Mouse (Mus musculus): ENCODE data around the gene Rilp. TPM values are rescaled to one million over a fixed set of nuclear protein-coding genes. Genes with fewer than 3 reads are reported as not detected.

The Rilp gene
- total and polyA plus RNA-seq, 3 experiments, result 0.19 to 0.65 TPM; not detected in 1

GRCm38 (mm10) chr11:75531469-75532242 lies 21.8 kb downstream of the Rilp start, which contains the start of gene Slc43a2 (continued):
- TF ChIP-seq CTCF (IDR thresholded peaks at IDR 0.05 in 2 of 3, conservative IDR thresholded peaks at IDR 0.05 in 1 of 3; ENCODE audit: control insufficient read depth in 1 of 3, insufficient read depth in 1 of 3, low read depth in 2 of 3, low read length in 3 of 3, poor library complexity in 1 of 3, severe bottlenecking in 1 of 3), result no peak
- no peak for TF ChIP-seq TCF12 (IDR thresholded peaks at IDR 0.05; ENCODE audit: low read depth, low read length)
- TF ChIP-seq HCFC1 (IDR thresholded peaks at IDR 0.05; ENCODE audit: low read depth, low read length), result peak; percentile 71
- TF ChIP-seq POLR2AphosphoS2 (IDR thresholded peaks at IDR 0.05; ENCODE audit: low read length), result peak; percentile 62; the same call in 1 of the 2 replicates
- no peak for TF ChIP-seq MAFK (IDR thresholded peaks at IDR 0.05; ENCODE audit: borderline replicate concordance, low read depth, low read length)
- TF ChIP-seq USF2 (IDR thresholded peaks at IDR 0.05; ENCODE audit: borderline replicate concordance in 1 of 2, insufficient read depth in 1 of 2, low read depth in 1 of 2, low read length in 2 of 2), result no peak
- peak; percentile 90 for TF ChIP-seq MYC (IDR thresholded peaks at IDR 0.05; ENCODE audit: low read depth, low read length)
- no peak for TF ChIP-seq GABPA (IDR thresholded peaks at IDR 0.05; ENCODE audit: low read depth, low read length)
- no peak for TF ChIP-seq ETS1 (IDR thresholded peaks at IDR 0.05; ENCODE audit: low read depth, low read length)
- TF ChIP-seq UBTF (IDR thresholded peaks at IDR 0.05; ENCODE audit: borderline replicate concordance, insufficient read depth, low read depth, low read length), result no peak
- TF ChIP-seq SMC3 (IDR thresholded peaks at IDR 0.05; ENCODE audit: low read depth, low read length), result no peak

GRCm38 (mm10) chr11:75532340-75533277 lies 22.7 kb downstream of the Rilp start:
- H3K4me1 ChIP-seq (ENCODE audit: control insufficient read depth in 1 of 2, insufficient read depth in 2 of 2, low read length in 2 of 2), result peaks cover 5 to 36% of the 10 kb centered on the region in 2 experiments
- peaks cover 10% of the 10 kb centered on the region for H3K79me2 ChIP-seq (ENCODE audit: control insufficient read depth, insufficient read depth, low read length, poor library complexity)
- peak overlapping the region; percentile 89 for H3K27ac ChIP-seq (ENCODE audit: control insufficient read depth, low read depth, low read length)
- no peaks in the 10 kb centered on the region for H3K9me3 ChIP-seq (replicated peaks; ENCODE audit: insufficient read depth, low read length)
- H3K36me3 ChIP-seq (ENCODE audit: control insufficient read depth in 1 of 2, insufficient read depth in 2 of 2, low read length in 2 of 2), result peaks cover 0 to 27% of the 10 kb centered on the region in 2 experiments; a peak in 2 of 4 replicates
- no peaks in the 10 kb centered on the region for H3K27me3 ChIP-seq (ENCODE audit: control insufficient read depth in 1 of 2, insufficient read depth in 2 of 2, low read length in 2 of 2)
- peak overlapping the region; percentile 72 to 73 for H3K4me3 ChIP-seq (ENCODE audit: control insufficient read depth in 1 of 2, insufficient read depth in 1 of 2, low read depth in 2 of 2, low read length in 2 of 2)
- DNase-seq (ENCODE audit: low read depth, low spot score), result peak; percentile 97
- H3K9ac ChIP-seq (ENCODE audit: control insufficient read depth, low read depth, low read length, poor library complexity, severe bottlenecking), result peak overlapping the region; percentile 73
- TF ChIP-seq GABPA (IDR thresholded peaks at IDR 0.05; ENCODE audit: low read depth, low read length), result no peak
- TF ChIP-seq SIN3A (IDR thresholded peaks at IDR 0.05; ENCODE audit: low read length), result peak; percentile 95
- TF ChIP-seq USF2 (IDR thresholded peaks at IDR 0.05; ENCODE audit: borderline replicate concordance in 1 of 2, insufficient read depth in 1 of 2, low read depth in 1 of 2, low read length in 2 of 2), result no peak
- no peak for TF ChIP-seq JUND (IDR thresholded peaks at IDR 0.05; ENCODE audit: low read depth, low read length)
- TF ChIP-seq RAD21 (IDR thresholded peaks at IDR 0.05; ENCODE audit: low read depth, low read length), result no peak
- peak; percentile 93 for TF ChIP-seq ETS1 (IDR thresholded peaks at IDR 0.05; ENCODE audit: low read depth, low read length)
- TF ChIP-seq TBP (IDR thresholded peaks at IDR 0.05; ENCODE audit: low read depth, low read length), result peak; percentile 91
- no peak for TF ChIP-seq POLR2AphosphoS2 (IDR thresholded peaks at IDR 0.05; ENCODE audit: low read length)
- peak; percentile 14; the same call in 1 of the 2 replicates for TF ChIP-seq ZMIZ1 (IDR thresholded peaks at IDR 0.05; ENCODE audit: low read depth, low read length)
- no peak; the same call in 1 of the 2 replicates for TF ChIP-seq CHD1 (IDR thresholded peaks at IDR 0.05; ENCODE audit: low read depth, low read length)
- TF ChIP-seq E2F4 (IDR thresholded peaks at IDR 0.05; ENCODE audit: borderline replicate concordance, low read depth, low read length), result no peak
- TF ChIP-seq MYC (IDR thresholded peaks at IDR 0.05; ENCODE audit: low read depth, low read length), result peak; percentile 96
- no peak for TF ChIP-seq KAT2A (conservative IDR thresholded peaks at IDR 0.05; ENCODE audit: low read depth, low read length)
- no peak for TF ChIP-seq USF1 (IDR thresholded peaks at IDR 0.05; ENCODE audit: low read depth, low read length)
- TF ChIP-seq NRF1 (IDR thresholded peaks at IDR 0.05; ENCODE audit: insufficient read depth, low read depth, low read length, poor library complexity, severe bottlenecking), result no peak
- TF ChIP-seq SMC3 (IDR thresholded peaks at IDR 0.05; ENCODE audit: low read depth, low read length), result no peak
- TF ChIP-seq ZKSCAN1 (IDR thresholded peaks at IDR 0.05; ENCODE audit: low read depth, low read length), result peak; percentile 44; the same call in 1 of the 2 replicates
- TF ChIP-seq POLR2A (IDR thresholded peaks at IDR 0.05; ENCODE audit: control insufficient read depth in 1 of 2, insufficient read depth in 1 of 2, low read depth in 1 of 2, low read length in 2 of 2, poor library complexity in 1 of 2), result peak; percentile 38 to 77; a peak in 2 of 4 replicates
- no peak for TF ChIP-seq RCOR1 (IDR thresholded peaks at IDR 0.05; ENCODE audit: low read depth, low read length)
- TF ChIP-seq CHD2 (IDR thresholded peaks at IDR 0.05; ENCODE audit: low read length), result no peak
- no peak for TF ChIP-seq TAL1 (IDR thresholded peaks at IDR 0.05; ENCODE audit: low read length)
- no peak for TF ChIP-seq MYB (IDR thresholded peaks at IDR 0.05; ENCODE audit: low read depth, low read length)
- peak in 1 of 2 experiments; percentile 8; a peak in 1 of 4 replicates for TF ChIP-seq EP300 (IDR thresholded peaks at IDR 0.05; ENCODE audit: low read depth in 1 of 2, low read length in 2 of 2)
- TF ChIP-seq POLR2AphosphoS5 (IDR thresholded peaks at IDR 0.05; ENCODE audit: borderline replicate concordance, low read depth, low read length), result no peak; the same call in 1 of the 2 replicates

Data from MEL (cell line).